Mouse (Mus musculus) left cerebral cortex, adult 8-10 months (tissue): ENCODE data around the gene Siae. TPM values are rescaled to one million over a fixed set of nuclear protein-coding genes. Genes with fewer than 3 reads are reported as not detected.

Experiments
- DNase-seq, 2 experiments: peaks; one replicate each; pipeline ENCODE4 v3.0.0; 2022; ENCODE audit warnings: low spot score in 2 of 2
- total RNA-seq, 4 experiments: library from RNA; stranded (reverse); gene quantifications; 2 replicates each; pipeline ENCODE4 v1.2.4; 2022

The Siae gene
- total RNA-seq, 4 experiments from 2014 or later = 15.0 to 18.3 (median 16.8) TPM

GRCm38 (mm10) chr9:37625129-37625528, 69.6 kb downstream of the Siae start:
- no peak for DNase-seq

- DNase-seq = peak; percentile 60 to 87
Observed at GRCm38 (mm10) chr9:37625641-37626040, 70.1 kb downstream of the Siae start.

GRCm38 (mm10) chr9:37626103-37626567, 70.6 kb downstream of the Siae start:
- peak in 1 of 2 experiments; percentile 41 for DNase-seq

- no peak for DNase-seq
Observed at GRCm38 (mm10) chr9:37627263-37627662, 71.8 kb downstream of the Siae start.

- no peak for DNase-seq
Observed at GRCm38 (mm10) chr9:37628581-37628980, 73.1 kb downstream of the Siae start.

GRCm38 (mm10) chr9:37629941-37630340, 74.4 kb downstream of the Siae start:
- DNase-seq = no peak

GRCm38 (mm10) chr9:37632305-37632704, 76.8 kb downstream of the Siae start:
- no peak for DNase-seq

GRCm38 (mm10) chr9:37634269-37634668, 78.8 kb downstream of the Siae start:
- no peak for DNase-seq

- DNase-seq = no peak
Observed at GRCm38 (mm10) chr9:37636335-37636734, 80.8 kb downstream of the Siae start.

- no peak for DNase-seq
Observed at GRCm38 (mm10) chr9:37636800-37637542, 81.5 kb downstream of the Siae start.

- DNase-seq = no peak
Observed at GRCm38 (mm10) chr9:37638721-37639120, 83.2 kb downstream of the Siae start.

GRCm38 (mm10) chr9:37646246-37646645, 90.7 kb downstream of the Siae start:
- no peak for DNase-seq

GRCm38 (mm10) chr9:37650639-37651038, 95.1 kb downstream of the Siae start:
- DNase-seq = no peak

GRCm38 (mm10) chr9:37653836-37654235, 98.3 kb downstream of the Siae start:
- DNase-seq = no peak

- no peak for DNase-seq
Observed at GRCm38 (mm10) chr9:37655961-37656360, 100.5 kb downstream of the Siae start.

GRCm38 (mm10) chr9:37656439-37656881, 101.0 kb downstream of the Siae start:
- no peak for DNase-seq

- DNase-seq = peak; percentile 60 to 67
Observed at GRCm38 (mm10) chr9:37656931-37657481, 101.5 kb downstream of the Siae start, which contains the start of gene Tbrg1. TSS of gene Tbrg1 (minus strand) at chr9:37657312.

- no peak for DNase-seq
Observed at GRCm38 (mm10) chr9:37659413-37659812, 103.9 kb downstream of the Siae start.

- DNase-seq = no peak
Observed at GRCm38 (mm10) chr9:37663210-37663609, 107.7 kb downstream of the Siae start.

GRCm38 (mm10) chr9:37664604-37665003, 109.1 kb downstream of the Siae start:
- DNase-seq = no peak

- no peak for DNase-seq
Observed at GRCm38 (mm10) chr9:37666045-37666444, 110.5 kb downstream of the Siae start.

GRCm38 (mm10) chr9:37669115-37669514, 113.6 kb downstream of the Siae start, which contains the start of gene Panx3:
TSS of gene Panx3 (minus strand) at chr9:37669235.
- no peak for DNase-seq

GRCm38 (mm10) chr9:37669678-37670077, 114.2 kb downstream of the Siae start:
- DNase-seq = no peak
